Mouse (Mus musculus): Measurements from ENCODE around the gene Eif4a3. TPM values are rescaled to one million over a fixed set of nuclear protein-coding genes. Genes with fewer than 3 reads are reported as not detected.

Gene Eif4a3
- 366 and 398 TPM in 2 replicates for polyA plus RNA-seq (2015; fragmentation: Nextera tagmentation; extraction: Ambion mirVana)

- H3K27ac ChIP-seq = peak within 1 kb of the TSS; percentile 98
- H3K4me1 ChIP-seq = peaks cover 27% of the 10 kb centered on the region
- H3K4me2 ChIP-seq = peak within 1 kb of the TSS; percentile 93
- peak; percentile 98 for ATAC-seq
- peaks cover 9% of the 10 kb centered on the region for H3K27me3 ChIP-seq
- H3K9me3 ChIP-seq (replicated peaks) = no peaks in the 10 kb centered on the region
- H3K36me3 ChIP-seq (ENCODE audit: poor library complexity, severe bottlenecking) = peaks cover 36% of the 10 kb centered on the region
- H3K9ac ChIP-seq = peak within 1 kb of the TSS; percentile 98
- under 1% methylated on average over 73 of the region's 89 CpGs for WGBS
- H3K4me3 ChIP-seq = peak within 1 kb of the TSS; percentile 99
These were observed at the start of gene Eif4a3 for GRCm38 (mm10) chr11:119299391-119300245. Eif4a3 (minus strand) TSS chr11:119300089.

- H3K27ac ChIP-seq = no peak overlapping the region
- no peaks in the 10 kb centered on the region for H3K9me3 ChIP-seq (replicated peaks)
- WGBS = 88% methylated on average over 4 of the region's 4 CpGs
- H3K36me3 ChIP-seq (ENCODE audit: poor library complexity, severe bottlenecking) = no peaks in the 10 kb centered on the region
- H3K4me1 ChIP-seq = no peaks in the 10 kb centered on the region
- no peak overlapping the region for H3K4me3 ChIP-seq
- no peak overlapping the region for H3K9ac ChIP-seq
- no peak overlapping the region for H3K4me2 ChIP-seq
- no peaks in the 10 kb centered on the region for H3K27me3 ChIP-seq
- ATAC-seq = no peak
These were observed 47.2 kb upstream of the Eif4a3 start for GRCm38 (mm10) chr11:119347125-119347524.

DNA sequence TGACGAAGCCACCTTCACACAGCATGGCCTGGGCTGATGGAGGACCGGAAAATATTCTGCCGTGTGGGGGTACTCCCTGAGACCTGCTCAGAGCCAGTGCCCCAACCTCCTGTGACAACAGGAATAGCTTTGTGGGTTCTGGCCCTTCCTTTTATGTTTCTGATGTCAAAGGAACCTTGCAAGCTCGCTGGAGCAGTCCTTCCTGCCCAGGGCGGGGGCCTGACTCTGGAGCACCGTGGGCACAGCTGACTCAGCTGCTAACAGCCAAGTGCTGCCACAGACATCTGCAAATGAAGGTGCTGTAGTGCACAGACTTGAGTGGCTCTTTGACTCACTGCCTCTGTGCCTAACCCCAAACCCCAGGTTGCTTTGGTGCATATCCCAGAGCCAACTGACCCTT lies 45.0 kb upstream of the Eif4a3 start:
- Histone ChIP-seq H3K9ac (no peak overlapping the region), H3K4me3 (no peak overlapping the region), H3K36me3 (ENCODE audit: poor library complexity, severe bottlenecking) (no peaks in the 10 kb centered on the region), H3K9me3 (replicated peaks) (no peaks in the 10 kb centered on the region), H3K4me1 (no peaks in the 10 kb centered on the region), H3K4me2 (no peak overlapping the region), H3K27me3 (no peaks in the 10 kb centered on the region), H3K27ac (no peak overlapping the region)
- 72% methylated on average over 6 of the region's 6 CpGs for whole genome bisulfite sequencing
- no peak for ATAC-seq

DNA sequence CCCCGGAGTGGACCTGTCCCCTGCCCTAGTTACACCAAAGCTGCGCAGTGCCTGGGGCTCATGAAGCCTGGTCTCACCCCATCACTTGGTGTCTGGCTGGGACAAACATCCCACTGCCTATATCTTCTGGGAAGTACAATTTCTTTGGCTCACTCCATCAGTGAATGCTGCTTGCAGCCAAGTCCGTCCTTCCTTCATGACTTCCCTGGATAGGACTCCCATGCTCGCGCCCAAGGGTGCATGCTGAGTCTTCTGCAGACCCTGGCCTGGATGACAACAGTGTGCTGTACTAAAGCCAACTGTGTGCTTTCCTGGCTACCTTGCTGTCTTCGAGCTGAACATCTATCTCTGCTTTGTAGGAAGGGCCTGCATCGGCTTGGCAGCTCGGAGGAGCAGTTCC lies 44.3 kb upstream of the Eif4a3 start:
- H3K4me1 ChIP-seq = no peaks in the 10 kb centered on the region
- no peak overlapping the region for H3K9ac ChIP-seq
- ATAC-seq = no peak
- 91% methylated on average over 8 of the region's 8 CpGs for WGBS
- H3K36me3 ChIP-seq (ENCODE audit: poor library complexity, severe bottlenecking) = no peaks in the 10 kb centered on the region
- H3K27ac ChIP-seq = no peak overlapping the region
- no peaks in the 10 kb centered on the region for H3K27me3 ChIP-seq
- H3K4me2 ChIP-seq = no peak overlapping the region
- H3K9me3 ChIP-seq (replicated peaks) = no peaks in the 10 kb centered on the region
- no peak overlapping the region for H3K4me3 ChIP-seq

- no peaks in the 10 kb centered on the region for H3K4me1 ChIP-seq
- H3K36me3 ChIP-seq (ENCODE audit: poor library complexity, severe bottlenecking) = no peaks in the 10 kb centered on the region
- ATAC-seq = no peak
- H3K27ac ChIP-seq = no peak overlapping the region
- H3K9me3 ChIP-seq (replicated peaks) = no peaks in the 10 kb centered on the region
- WGBS = 6% methylated on average over 5 of the region's 5 CpGs
- no peaks in the 10 kb centered on the region for H3K27me3 ChIP-seq
- no peak overlapping the region for H3K9ac ChIP-seq
- no peak overlapping the region for H3K4me2 ChIP-seq
- no peak overlapping the region for H3K4me3 ChIP-seq
These were observed 39.7 kb upstream of the Eif4a3 start for GRCm38 (mm10) chr11:119339637-119340036.

- H3K27ac ChIP-seq = no peak overlapping the region
- H3K4me3 ChIP-seq = no peak overlapping the region
- H3K27me3 ChIP-seq = no peaks in the 10 kb centered on the region
- no peaks in the 10 kb centered on the region for H3K36me3 ChIP-seq (ENCODE audit: poor library complexity, severe bottlenecking)
- 51% methylated on average over 5 of the region's 5 CpGs for WGBS
- no peak overlapping the region for H3K9ac ChIP-seq
- H3K4me1 ChIP-seq = no peaks in the 10 kb centered on the region
- H3K9me3 ChIP-seq (replicated peaks) = no peaks in the 10 kb centered on the region
- no peak for ATAC-seq
- H3K4me2 ChIP-seq = no peak overlapping the region
These were observed 39.3 kb upstream of the Eif4a3 start for GRCm38 (mm10) chr11:119339179-119339578.

DNA sequence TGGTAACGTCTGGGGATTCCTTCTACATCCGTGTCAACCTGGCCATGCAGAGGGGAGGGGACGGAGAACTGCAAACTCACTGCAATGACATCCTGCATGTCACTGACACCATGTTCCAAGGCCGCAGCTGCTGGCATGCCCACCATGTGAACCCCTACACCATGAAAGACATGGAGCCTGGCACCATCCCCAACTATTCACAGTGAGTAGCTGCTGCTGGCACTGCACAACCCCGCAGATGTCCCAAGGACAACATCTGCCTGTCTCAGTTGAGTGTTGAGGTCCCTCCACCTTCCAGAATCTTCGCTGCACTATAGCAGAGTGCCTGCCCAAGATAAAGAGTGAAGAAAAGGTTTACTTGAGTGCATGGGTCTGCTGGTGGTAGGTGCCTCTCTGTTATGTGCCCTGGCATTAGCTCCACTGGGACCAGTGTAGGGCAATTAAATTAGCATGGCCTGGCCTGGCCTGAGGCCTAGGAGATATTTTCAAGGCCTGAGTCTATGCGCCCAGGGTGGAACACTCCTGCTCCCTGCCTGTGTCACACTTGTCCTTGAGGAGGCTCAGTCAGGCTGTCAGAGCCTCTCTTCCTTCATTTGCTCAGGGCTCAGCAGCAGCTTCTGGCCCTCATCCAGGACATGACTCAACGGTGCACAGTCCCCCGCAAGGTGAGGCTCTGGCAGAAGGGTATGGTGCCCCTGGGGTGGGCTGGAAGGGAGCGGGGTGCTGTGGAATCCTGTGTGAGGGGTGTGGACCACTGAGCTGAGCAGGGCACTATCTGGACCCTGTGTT lies 38.6 kb upstream of the Eif4a3 start:
- Histone ChIP-seq H3K36me3 (ENCODE audit: poor library complexity, severe bottlenecking) (no peaks in the 10 kb centered on the region), H3K27me3 (no peaks in the 10 kb centered on the region), H3K4me2 (no peak overlapping the region), H3K4me3 (no peak overlapping the region), H3K9ac (no peak overlapping the region; the same call in 1 of the 2 replicates), H3K9me3 (replicated peaks) (no peaks in the 10 kb centered on the region), H3K4me1 (no peaks in the 10 kb centered on the region), H3K27ac (no peak overlapping the region)
- WGBS = 77% methylated on average over 10 of the region's 10 CpGs
- no peak for ATAC-seq

DNA sequence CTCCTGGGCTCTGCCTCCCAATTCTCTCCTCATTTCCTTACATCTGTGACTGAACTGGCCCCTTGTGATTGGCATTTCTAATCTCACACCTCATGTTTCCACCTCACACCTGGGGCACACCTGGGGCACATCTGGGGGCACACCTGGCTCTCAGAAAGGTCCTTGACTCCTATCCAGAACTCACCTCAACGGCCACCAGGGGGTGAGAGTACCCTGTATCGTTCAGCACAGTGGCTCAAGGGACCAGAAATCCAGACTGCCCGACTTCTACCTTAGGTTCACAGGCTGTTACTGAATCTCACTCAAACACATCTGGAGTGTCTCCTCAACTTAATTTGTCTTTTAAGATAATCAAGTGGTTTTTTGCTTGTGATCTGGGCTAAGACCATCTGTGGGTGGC lies 32.1 kb upstream of the Eif4a3 start:
- no peak overlapping the region for H3K4me3 ChIP-seq
- H3K27me3 ChIP-seq = peaks cover 4% of the 10 kb centered on the region; the same call in 1 of the 2 replicates
- H3K9ac ChIP-seq = no peak overlapping the region
- H3K4me1 ChIP-seq = no peaks in the 10 kb centered on the region
- 39% methylated on average over 3 of the region's 3 CpGs for WGBS
- no peak for ATAC-seq
- H3K9me3 ChIP-seq (replicated peaks) = no peaks in the 10 kb centered on the region
- H3K27ac ChIP-seq = no peak overlapping the region
- H3K36me3 ChIP-seq (ENCODE audit: poor library complexity, severe bottlenecking) = no peaks in the 10 kb centered on the region
- H3K4me2 ChIP-seq = no peak overlapping the region

DNA sequence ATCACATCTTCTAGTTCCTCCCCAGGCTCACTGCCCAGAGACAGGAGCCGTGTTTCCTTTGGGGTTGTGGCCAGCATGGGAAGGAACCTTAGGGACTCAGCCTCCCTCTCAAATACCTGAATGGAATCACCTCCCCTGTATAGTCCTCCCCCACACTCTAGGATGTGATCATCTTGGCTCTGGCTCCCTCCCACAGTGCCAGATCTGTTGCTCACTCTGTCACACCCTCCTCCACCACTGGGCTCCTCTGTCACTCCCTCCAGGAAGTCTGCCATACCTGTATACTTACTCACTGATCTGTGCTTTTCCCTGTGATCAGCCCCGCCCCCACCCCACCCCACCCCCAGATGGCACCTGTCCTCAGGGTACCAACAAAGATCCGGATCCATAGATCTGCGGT lies 30.7 kb upstream of the Eif4a3 start:
- Histone ChIP-seq H3K27ac (no peak overlapping the region), H3K27me3 (peaks cover 4% of the 10 kb centered on the region; the same call in 1 of the 2 replicates), H3K4me1 (no peaks in the 10 kb centered on the region), H3K4me3 (no peak overlapping the region), H3K4me2 (no peak overlapping the region), H3K36me3 (ENCODE audit: poor library complexity, severe bottlenecking) (no peaks in the 10 kb centered on the region), H3K9ac (no peak overlapping the region), H3K9me3 (replicated peaks) (no peaks in the 10 kb centered on the region)
- WGBS = 63% methylated on average over 4 of the region's 4 CpGs
- ATAC-seq = no peak

GRCm38 (mm10) chr11:119325068-119325467 lies 25.2 kb upstream of the Eif4a3 start:
- Histone ChIP-seq H3K27ac (no peak overlapping the region), H3K27me3 (no peaks in the 10 kb centered on the region), H3K36me3 (ENCODE audit: poor library complexity, severe bottlenecking) (no peaks in the 10 kb centered on the region), H3K4me1 (no peaks in the 10 kb centered on the region), H3K9me3 (replicated peaks) (peaks cover 4% of the 10 kb centered on the region; the same call in 1 of the 2 replicates), H3K4me2 (no peak overlapping the region), H3K4me3 (no peak overlapping the region), H3K9ac (no peak overlapping the region)
- WGBS = 79% methylated on average over 1 of the region's 1 CpGs
- ATAC-seq = no peak

GRCm38 (mm10) chr11:119322521-119322920 lies 22.6 kb upstream of the Eif4a3 start:
- Histone ChIP-seq H3K4me2 (no peak overlapping the region), H3K9ac (no peak overlapping the region), H3K27me3 (no peaks in the 10 kb centered on the region), H3K9me3 (replicated peaks) (peaks cover 4% of the 10 kb centered on the region; the same call in 1 of the 2 replicates), H3K27ac (no peak overlapping the region), H3K36me3 (ENCODE audit: poor library complexity, severe bottlenecking) (no peaks in the 10 kb centered on the region), H3K4me3 (no peak overlapping the region), H3K4me1 (no peaks in the 10 kb centered on the region)
- 81% methylated on average over 13 of the region's 13 CpGs for WGBS
- no peak for ATAC-seq

- no peaks in the 10 kb centered on the region for H3K4me1 ChIP-seq
- ATAC-seq = no peak
- no peaks in the 10 kb centered on the region for H3K27me3 ChIP-seq
- H3K4me3 ChIP-seq = no peak overlapping the region
- H3K9me3 ChIP-seq (replicated peaks) = no peaks in the 10 kb centered on the region
- no peak overlapping the region for H3K27ac ChIP-seq
- no peaks in the 10 kb centered on the region for H3K36me3 ChIP-seq (ENCODE audit: poor library complexity, severe bottlenecking)
- no peak overlapping the region for H3K9ac ChIP-seq
- WGBS = 76% methylated on average over 4 of the region's 4 CpGs
- H3K4me2 ChIP-seq = no peak overlapping the region
These were observed 16.8 kb upstream of the Eif4a3 start for GRCm38 (mm10) chr11:119316720-119317119.
